Mouse (Mus musculus) ES-Bruce4 (cell line): Measurements from ENCODE around the gene Klk10.

Source experiments
- CTCF ChIP-seq: IDR thresholded peaks from one replicate; pipeline ENCODE4 v1.8.1; 2011; ENCODE audit warnings: low read depth, low read length
- EP300 ChIP-seq: IDR thresholded peaks from 2 replicates; pipeline ENCODE4 v1.6.1; 2011; ENCODE audit warnings: low read depth, low read length; ENCODE audit not compliant: insufficient read depth
- POLR2A ChIP-seq: IDR thresholded peaks from one replicate; pipeline ENCODE4 v1.8.1; 2011; ENCODE audit warnings: low read length; ENCODE audit not compliant: insufficient read depth

- TF ChIP-seq POLR2A (no peak), CTCF (no peak), EP300 (no peak)
Measured at GRCm38 (mm10) chr7:43824199-43824598, 43.4 kb downstream of the Klk10 start, which contains the start of gene Klk6.
